Mouse (Mus musculus) adrenal gland, adult 18-20 months (tissue): ENCODE results near the gene Arhgap11a. TPM values are rescaled to one million over a fixed set of nuclear protein-coding genes. Genes with fewer than 3 reads are reported as not detected.

ENCODE experiments used
- DNase-seq, 2 experiments: peaks; one replicate each; pipeline ENCODE4 v3.0.0; 2021 to 2022; ENCODE audit warnings: low spot score in 2 of 2
- total RNA-seq, 2 experiments: library from RNA; stranded (reverse); gene quantifications; 1 replicate in 1 of 2; 2 replicates in 1 of 2; pipeline ENCODE4 v1.2.3; 2021

The Arhgap11a gene
- total RNA-seq, 2 experiments from 2014 or later, result 1.6 TPM

GRCm38 (mm10) chr2:113820117-113820516 is 28.3 kb downstream of the Arhgap11a start:
- DNase-seq, result no peak

- no peak for DNase-seq
Observed at GRCm38 (mm10) chr2:113817681-113818606, 30.5 kb downstream of the Arhgap11a start.

- DNase-seq, result peak; percentile 67 to 75
Observed at GRCm38 (mm10) chr2:113807640-113808039, 40.8 kb downstream of the Arhgap11a start.

- DNase-seq, result peak in 1 of 2 experiments; percentile 40
Observed at GRCm38 (mm10) chr2:113806851-113807577, 41.4 kb downstream of the Arhgap11a start.

- DNase-seq, result no peak
Observed at GRCm38 (mm10) chr2:113805765-113806164, 42.7 kb downstream of the Arhgap11a start.

- DNase-seq, result no peak
Observed at GRCm38 (mm10) chr2:113803753-113804152, 44.7 kb downstream of the Arhgap11a start.

- DNase-seq, result no peak
Observed at GRCm38 (mm10) chr2:113800846-113801245, 47.6 kb downstream of the Arhgap11a start.

GRCm38 (mm10) chr2:113798605-113799004 is 49.9 kb downstream of the Arhgap11a start:
- DNase-seq, result no peak

- no peak for DNase-seq
Observed at GRCm38 (mm10) chr2:113795186-113795585, 53.3 kb downstream of the Arhgap11a start.

- no peak for DNase-seq
Observed at GRCm38 (mm10) chr2:113793521-113793920, 54.9 kb downstream of the Arhgap11a start.

- DNase-seq, result no peak
Observed at GRCm38 (mm10) chr2:113788821-113789387, 59.6 kb downstream of the Arhgap11a start.

GRCm38 (mm10) chr2:113787882-113788281 is 60.6 kb downstream of the Arhgap11a start:
- no peak for DNase-seq

- no peak for DNase-seq
Observed at GRCm38 (mm10) chr2:113784851-113785250, 63.6 kb downstream of the Arhgap11a start.

GRCm38 (mm10) chr2:113781521-113781920 is 66.9 kb downstream of the Arhgap11a start:
- DNase-seq, result no peak

Other genes starting within 250 kb of the Arhgap11a start
- under 1 TPM; 0.46 to 0.67 TPM for gene Grem1, start 90.0 kb downstream of the Arhgap11a start, total RNA-seq
- gene Scg5, start 19.5 kb downstream of the Arhgap11a start, total RNA-seq, result 10 to 100 TPM; 44.0 to 57.9 TPM
- gene Gjd2, start 165.0 kb upstream of the Arhgap11a start, total RNA-seq, result 1 to 10 TPM; 2.9 to 3.2 TPM
- gene Actc1, start 204.9 kb upstream of the Arhgap11a start, total RNA-seq, result not detected